Mouse (Mus musculus) adrenal gland, adult 18-20 months (tissue): ENCODE measurements around the gene Fam57a. TPM values are rescaled to one million over a fixed set of nuclear protein-coding genes. Genes with fewer than 3 reads are reported as not detected.

Experiments used
- DNase-seq, 2 experiments: peaks; one replicate each; pipeline ENCODE4 v3.0.0; 2021 to 2022; ENCODE audit warnings: low spot score in 2 of 2
- long read RNA-seq, 2 experiments: library from polyadenylated mRNA; stranded (forward); transcript quantifications; one replicate each; pipeline ENCODE4 v2.0.0; 2021
- total RNA-seq, 2 experiments: library from RNA; stranded (reverse); gene quantifications; 1 replicate in 1 of 2; 2 replicates in 1 of 2; pipeline ENCODE4 v1.2.3; 2021

Gene Fam57a
- 1 to 10 TPM; 3.9 to 5.8 TPM for total RNA-seq
- long read RNA-seq, experiment 1: 0 reads
- long read RNA-seq, experiment 2, partial matches to known transcripts: 0 of 2 reads
- long read RNA-seq, experiment 2, other reads (novel, unspliced or antisense): 0 of 2 reads

DNA sequence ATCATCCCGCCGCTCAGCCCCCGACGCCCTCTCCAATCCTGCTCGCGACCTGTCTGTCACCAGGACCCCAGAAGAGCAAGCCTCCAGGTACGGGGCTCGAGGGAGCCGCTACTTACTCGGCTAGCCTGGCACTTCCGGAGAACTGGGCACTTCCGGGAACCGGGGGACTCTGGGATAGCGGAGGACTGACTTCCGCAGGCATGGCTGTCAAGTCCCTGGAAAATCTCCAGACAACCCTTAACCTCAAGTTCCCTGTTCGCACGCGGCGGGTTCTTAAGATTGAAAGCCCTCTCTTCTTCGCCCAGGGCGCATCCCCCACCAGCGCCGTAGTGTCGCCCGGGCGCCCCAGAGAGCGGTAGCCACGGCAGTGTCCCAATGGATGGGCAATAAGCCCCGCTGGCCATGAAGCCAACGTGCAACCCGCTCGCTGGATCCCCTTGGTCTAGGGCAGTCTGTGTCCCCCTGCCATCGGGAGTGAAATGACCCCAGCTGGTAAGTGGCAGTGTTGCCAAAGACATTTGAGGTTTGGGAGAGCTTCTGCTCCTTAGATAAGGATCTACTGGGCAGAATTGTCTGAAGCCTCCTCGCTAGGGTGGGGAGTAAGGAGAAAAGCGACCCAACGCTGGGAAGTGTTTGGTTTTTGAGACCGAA, at the start of gene Fam57a, which contains the start of gene Vps53:
TSS of gene Fam57a (plus strand) at position 177 of the 651 bp plus-strand sequence.
TSS of gene Vps53 (minus strand) at position 153 of the 651 bp plus-strand sequence.
- DNase-seq: peak; percentile 80 to 88

DNA sequence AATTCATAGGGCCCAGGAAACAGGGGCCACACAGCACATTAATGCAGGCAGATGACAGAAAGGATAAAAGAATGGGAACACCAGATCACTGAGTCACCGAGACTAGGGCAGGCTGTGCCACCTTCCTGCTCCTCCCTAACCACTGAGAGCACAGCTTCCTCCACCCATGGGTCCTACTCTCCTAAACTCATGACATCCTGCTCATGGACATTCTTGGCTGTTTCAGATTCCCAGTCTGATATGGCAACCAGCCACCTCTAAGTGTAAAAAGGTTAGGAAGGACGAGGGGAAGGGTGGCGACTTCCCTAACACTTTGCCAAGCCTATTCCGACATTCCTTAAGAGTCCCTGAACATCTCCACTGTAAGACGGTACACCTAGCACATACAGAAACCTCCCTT, 48.6 kb upstream of the Fam57a start:
- DNase-seq: no peak

DNA sequence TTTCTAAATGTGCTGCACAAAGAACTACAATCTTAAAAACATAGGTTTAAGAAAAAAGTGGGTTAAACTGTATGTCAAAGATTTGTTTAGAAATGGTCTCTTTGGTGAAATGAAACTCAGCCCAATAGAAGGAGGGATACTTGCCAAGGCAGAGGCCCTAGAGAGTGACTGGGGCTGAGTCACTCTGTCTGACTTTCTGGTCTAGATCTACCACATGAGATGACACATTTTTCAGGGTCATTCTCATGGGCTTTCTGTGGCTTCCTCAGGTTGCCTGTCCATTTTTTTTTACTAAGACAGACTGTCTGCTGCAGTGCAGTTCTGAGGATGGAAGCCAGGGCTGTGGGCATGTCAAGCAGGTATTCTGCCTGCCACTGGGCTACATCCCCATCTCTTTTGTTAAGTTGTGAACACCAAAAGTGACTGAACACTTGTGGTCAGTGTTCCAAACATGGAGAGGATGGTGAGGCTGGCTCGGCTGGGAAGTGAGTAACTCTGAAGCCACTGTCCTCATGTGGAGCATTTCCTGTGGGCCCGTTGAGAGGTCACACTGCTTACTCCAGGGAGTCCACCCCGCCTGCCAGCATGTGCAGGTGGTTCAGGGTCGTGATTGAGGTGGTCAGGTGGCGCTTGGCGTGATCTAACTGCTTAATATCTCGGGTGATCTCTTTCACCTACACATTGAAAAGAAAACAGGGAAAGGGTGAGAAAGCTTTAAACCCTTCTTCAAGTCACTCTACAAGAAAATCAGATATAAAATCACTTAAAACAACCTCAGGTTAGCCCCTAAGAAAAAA, 43.6 kb upstream of the Fam57a start:
- peak in 1 of 2 experiments; percentile 13 for DNase-seq

DNA sequence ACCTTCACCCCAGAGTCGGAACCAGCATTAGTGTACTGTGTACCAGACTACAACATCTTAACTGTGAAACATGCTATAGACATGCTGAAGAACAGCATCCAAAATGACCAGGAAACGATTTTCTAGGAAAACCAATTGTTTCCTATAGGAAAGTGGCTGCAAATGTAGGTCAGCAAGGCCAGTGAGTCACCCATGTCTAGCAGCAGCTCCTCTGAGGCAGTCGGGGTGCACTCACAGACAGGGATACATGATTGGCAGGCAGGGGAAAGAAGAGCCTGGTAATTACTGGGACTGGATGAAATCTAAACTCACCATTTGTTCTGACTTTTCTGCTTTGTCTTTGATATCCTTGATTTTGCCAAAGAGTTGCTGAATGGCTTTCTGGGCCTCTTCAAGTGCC, 41.5 kb upstream of the Fam57a start:
- DNase-seq: no peak

DNA sequence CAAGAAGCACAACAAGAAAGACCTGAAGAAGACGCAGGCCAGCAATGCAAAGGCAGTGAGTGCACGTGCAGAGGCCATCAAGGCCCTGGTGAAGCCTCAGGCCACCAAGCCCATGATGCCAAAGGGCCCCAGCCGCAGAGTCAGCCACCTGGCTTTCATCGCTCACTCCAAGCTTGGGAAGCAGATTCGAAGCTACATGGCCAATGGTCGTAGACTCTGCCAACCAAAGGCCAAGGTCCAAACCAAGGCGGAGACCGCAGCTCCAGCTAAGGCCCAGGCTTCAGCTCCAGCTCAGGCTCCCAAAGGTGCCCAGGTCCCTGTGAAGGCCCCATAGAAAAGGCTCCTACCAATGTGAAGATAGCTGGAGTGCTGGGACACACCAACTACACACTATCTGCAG, 35.1 kb upstream of the Fam57a start:
- no peak for DNase-seq

DNA sequence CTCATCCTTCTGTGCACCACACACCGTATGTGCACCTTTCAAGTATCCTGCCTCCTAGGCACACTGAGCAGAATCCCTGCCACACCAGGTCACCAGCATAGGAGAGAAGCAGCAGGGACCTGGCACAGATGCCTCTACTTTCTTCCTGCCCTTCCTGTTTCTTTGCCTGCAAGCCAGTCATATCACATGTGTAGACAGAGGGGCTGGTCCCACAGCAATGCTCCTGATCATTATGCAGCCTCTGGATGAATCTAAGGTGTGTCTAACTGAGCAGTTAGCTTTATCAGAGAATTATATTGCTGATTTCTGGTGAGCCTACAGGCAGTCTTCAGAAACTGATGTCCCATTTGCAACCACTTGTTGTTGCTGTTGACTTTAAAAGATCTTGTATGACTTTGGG, 34.3 kb upstream of the Fam57a start:
- no peak for DNase-seq

DNA sequence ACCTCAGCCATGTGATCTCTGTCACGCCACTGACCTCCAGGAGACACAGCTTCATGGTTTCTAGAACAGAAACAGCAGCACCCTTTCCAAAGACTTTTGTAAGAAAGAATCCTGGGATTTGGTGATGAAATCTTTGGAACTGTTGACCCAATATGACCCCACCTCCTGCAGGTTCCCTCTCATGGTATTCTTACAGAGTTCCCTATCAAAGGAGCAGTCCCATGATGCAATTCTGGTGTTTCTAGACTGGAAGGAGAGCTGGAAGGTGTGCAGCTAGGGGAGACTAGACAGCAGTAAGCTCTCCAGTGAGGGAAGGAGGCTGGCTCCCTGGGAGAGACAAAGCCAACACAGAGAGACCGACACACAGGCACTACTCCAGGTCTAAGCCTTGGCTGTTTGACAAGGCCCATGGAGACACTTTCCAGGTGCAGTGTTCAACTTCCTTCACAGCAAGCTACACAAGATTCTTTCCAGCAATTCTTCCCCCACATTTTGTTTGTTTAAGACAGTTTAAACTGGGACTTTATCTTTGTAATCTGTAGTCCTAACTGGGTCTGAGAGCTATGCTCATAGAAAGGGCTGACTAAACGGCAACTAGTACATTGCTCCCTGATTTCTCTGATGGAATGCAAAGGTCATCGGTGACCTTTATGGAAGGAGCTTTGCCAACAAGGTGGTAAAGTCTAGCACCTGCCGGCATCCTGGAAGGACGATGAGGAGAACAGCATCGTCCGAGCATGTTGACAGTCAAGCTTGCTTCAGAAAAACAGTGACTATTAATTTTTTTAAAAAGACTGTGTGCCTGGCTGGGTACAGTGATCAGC, 33.1 kb upstream of the Fam57a start:
- DNase-seq: no peak

DNA sequence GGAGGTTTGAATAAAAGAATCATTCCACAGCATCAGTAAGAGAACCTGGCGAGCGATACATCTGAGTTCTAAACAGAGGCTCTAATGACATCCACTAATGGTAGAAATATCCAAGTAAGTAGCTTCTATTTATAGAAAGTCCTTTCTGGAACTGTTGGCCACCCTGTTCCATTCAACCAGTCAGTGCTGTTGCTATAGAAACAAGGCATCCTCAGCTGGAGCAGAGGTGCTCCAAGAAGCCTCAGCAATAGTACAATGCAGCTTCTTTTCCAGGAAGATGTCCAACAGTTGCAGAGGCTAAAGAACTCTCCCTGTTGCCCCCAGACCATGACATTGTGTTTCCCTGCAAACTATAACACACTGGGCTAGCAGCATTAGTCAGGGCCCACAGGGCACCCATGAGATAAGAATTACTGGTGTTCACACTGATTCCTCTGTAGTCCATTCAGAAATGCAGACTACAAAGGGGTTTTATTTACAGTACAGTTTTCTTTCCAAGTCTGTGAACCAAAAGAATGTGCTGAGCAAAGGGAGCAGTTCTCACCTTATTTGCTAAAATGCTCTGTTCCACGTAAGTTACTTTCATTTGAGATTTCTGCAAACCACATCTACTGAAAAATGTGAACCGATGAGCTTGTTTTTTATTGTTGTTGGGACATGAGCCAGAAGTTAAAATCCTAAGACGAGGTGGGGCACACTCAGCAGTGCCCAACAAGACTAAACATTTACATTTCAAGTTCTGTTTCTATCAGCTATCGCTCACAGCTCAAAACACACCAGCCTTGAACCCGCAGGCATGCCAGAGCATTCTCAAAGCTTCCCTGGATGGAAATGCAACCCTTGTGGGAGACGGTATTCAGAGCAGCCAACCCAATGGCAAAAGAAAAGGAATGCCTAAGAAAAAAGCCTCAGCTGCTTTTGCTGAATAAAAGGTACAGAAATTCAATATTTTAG, 31.1 kb upstream of the Fam57a start:
- DNase-seq: no peak

DNA sequence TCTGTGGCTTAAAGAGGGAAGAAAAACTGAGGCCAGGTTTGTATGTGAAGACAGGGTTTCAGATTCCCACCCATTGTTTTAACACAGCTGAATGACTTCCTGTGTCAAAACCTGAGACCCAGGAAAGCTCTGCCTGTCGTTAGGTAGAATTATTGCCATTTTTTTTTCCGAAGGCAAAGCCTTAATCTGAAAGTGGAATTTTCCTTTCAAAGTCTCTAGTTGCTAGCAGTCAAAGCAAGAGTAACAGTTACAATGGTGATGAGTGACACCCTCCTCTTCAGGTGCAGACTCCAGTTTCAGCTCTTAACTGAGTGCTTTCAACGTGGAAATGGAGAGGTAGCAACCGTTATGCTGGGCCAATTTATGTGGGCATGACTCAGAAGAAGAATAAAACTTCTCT, 28.5 kb upstream of the Fam57a start:
- no peak for DNase-seq

DNA sequence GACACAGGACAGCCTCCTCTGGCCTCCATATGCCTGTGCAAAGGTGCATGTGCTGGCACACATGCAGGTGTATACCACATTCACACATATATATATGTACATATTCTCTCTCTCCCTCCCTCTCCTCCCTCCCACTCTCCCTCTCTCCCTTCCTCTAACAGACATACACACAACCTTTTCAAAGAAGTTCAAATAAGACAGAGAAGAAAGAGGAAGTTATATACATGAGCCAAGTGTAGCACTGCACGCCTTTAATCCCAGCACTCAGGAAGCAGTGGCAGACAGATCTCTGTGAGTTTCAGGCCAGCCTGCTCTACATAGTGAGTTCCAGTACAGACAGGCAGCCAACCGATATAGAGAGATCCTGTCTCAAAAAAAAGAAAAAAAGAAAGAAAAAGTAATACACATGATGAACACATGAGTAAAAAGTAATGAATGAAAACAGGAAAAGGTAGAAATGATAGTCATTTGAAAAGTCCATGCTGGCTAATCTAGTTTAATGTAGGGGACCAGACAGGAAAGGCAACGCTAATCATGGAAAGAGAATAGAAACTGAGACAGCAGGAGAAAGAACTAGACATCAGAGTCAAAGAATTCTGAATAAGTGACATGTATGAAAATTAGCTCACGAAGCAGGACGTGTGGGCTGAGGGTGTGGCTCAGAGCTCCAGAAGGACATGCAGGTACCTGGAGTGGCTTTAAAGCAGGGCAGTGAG, 26.1 kb upstream of the Fam57a start:
- no peak for DNase-seq

DNA sequence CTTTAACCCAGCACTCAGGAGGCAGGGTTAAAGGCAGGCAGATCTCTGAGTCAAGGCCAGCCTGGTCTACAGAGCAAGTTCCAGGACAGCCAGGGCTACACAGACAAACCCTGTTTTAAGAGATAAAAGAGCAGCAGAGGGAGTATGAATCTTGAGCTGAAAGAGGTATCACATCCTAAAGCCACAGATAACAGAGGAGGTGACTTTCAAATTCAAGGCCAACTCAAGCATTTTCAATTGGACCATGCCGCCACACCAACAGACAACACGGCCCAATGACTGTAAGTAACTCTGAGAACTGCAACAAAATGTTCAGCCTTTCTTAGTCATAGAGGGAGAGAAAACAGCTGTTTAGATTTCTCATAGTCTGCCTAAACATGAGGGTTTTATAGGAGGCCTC, 25.3 kb upstream of the Fam57a start:
- no peak for DNase-seq

DNA sequence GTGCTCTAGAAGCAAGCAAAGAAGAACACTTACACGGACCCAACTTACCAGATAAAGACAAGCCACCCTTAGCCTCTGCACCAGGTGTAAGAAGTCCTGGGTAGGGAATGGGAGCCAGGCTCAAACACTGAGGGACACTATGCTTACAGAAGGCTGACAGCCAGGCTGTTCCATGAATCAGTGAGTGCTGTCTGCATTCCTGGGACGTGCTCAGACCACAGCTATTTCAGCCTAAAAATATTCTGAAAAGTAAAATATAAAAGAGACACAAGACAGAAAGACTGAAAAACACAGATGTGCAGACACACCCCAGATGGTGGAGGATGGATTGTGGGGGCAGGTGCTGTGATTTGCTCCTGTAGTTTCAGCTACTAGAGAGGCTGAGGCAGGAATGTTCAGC, 24.6 kb upstream of the Fam57a start:
- DNase-seq: no peak

DNA sequence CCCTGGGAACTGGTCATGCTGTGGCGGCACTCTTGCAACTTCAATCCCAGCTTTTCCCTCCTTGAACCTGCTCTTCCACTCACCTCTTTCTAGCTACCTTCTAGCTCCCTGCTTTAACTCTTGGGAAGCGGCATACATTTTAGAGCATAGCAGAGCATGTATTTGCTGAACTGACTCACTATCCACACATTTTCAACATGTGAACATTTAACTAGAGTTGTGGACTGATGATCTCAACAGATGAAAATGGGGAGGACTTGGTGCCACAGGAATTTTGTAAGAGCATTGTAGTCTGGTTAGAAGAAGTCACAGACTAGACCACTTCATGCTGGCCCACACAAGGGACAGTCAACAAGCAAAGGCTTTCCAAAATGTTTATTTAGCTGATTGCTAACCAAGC, 21.1 kb upstream of the Fam57a start:
- DNase-seq: no peak

DNA sequence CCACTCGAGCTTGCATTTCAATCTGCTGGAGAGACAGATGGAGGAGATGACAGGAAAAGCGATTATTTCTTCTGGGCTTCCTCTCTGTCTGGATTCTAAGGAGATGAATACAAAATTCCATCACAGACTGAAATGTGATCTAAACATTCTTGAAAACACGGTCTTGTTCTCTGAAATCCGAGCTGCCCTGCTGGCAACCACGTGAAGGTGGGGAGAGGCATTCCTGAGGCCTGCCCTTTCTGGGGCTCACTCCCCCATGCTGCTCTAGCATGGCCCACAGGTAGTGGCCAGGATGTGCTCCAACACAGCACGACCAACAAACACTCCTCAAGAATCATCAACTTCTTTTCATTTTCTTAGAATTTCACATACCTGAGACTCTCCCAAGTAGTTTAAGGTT, 19.2 kb upstream of the Fam57a start:
- no peak for DNase-seq

DNA sequence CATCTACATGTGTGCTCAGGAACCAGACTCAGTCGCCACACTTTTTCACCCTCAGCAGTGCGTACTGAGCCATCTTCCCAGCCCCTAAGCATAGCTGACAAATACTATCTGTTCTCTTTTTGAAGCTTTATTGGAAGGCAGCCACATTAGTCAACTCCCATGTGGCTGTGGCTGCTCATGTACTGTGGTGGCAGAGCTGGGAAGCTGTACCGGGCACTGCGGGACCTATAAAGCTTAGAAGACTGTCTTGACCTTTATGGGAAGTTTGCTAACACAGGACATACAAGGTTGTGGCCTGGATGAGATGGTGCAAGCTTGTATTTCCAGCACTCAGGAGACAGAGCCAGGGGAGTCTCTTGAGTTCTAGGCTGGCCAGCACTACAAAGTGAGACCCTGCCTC, 12.8 kb upstream of the Fam57a start:
- DNase-seq: peak in 1 of 2 experiments; percentile 17

DNA sequence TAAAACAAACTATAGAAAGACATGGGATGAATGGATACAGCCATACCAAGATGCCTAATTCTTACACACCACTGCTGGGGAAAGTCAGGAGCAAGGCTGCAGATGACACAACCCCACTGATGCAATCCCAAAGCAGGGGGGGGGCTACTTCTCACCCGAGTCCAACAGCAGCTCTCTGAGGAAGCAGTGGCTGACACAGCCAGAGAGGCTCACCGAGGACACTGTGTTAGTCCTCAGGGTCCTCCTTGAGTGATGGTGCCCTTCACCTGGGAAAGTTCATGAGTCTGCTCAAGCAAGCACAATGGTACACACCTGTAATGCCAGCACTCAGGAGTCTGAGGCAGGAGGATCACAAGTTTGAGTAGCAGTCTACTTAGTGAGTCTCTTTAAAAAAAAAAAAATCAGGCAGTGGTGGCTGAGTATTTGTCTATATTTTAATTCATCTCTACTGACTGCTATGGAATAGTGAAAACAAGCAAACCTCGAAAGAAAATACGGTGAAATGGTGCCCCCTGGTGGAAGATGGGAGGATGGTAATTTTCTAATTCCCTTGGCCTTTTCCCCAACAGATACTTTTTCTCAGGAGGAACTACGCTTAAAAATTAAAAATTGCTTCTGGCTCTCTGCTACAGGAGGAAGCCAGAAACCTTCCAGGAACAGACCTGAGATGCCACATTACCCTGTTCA, 12.2 kb upstream of the Fam57a start:
- peak; percentile 73 to 84 for DNase-seq

DNA sequence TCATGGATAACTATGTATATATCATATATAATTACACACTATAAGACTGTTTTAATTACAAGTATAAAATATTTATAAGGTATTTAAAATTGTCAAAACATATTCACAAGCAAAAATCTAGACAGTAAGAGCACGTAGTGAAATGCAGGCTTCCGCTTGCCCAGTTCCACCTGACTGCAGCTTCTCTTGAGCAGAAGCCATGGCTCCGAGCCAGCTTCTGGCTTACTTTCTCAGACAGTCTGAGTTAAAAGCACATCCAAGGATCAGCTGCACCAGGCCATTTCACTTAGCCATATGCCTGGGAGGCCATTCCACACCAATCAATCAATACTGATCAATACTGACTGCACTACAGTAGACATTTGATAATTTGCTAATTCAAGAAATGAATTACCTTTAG, 10.5 kb upstream of the Fam57a start:
- DNase-seq: no peak

DNA sequence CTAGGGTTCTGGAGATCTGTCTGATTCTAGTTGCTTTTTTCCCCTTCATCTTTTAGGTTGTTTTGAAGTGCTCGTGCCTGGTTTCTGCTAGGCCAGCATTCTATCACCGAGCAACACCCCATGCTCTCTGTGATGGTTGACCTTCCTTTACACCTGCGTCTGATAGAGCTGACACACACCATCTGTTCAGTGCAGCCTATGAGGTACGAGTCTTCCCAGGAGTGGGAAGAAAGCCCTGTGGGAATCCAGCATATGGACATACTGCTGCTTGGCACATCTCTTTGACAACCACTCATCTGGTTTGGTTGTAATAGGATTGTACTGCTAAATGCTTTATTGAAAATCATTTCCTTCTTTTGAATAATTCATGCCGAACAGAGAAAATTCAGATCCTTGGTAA, 9.3 kb upstream of the Fam57a start:
- no peak for DNase-seq
